Mouse (Mus musculus) heart, postnatal 0 days (tissue): ENCODE results near the gene Zic1. TPM values are rescaled to one million over a fixed set of nuclear protein-coding genes. Genes with fewer than 3 reads are reported as not detected.

ENCODE experiments used
- ATAC-seq: fragments of 200-750 bp; cut with Nextera tagmentation; 2 replicates; pipeline ENCODE4 v1.8.0; 2017; ENCODE audit warnings: low read depth, moderate number of reproducible peaks, moderate library complexity; ENCODE audit not compliant: insufficient read depth
- DNase-seq: peaks from one replicate; pipeline ENCODE4 v3.0.0-alpha.2; 2016; ENCODE audit warnings: low spot score
- H3K27ac ChIP-seq: fragments of 300-500 bp; sonication (generic); 2 replicates; pipeline ENCODE4 v1.5.1; 2014; ENCODE audit warnings: low read depth, mild to moderate bottlenecking
- H3K27me3 ChIP-seq: fragments of 300-500 bp; sonication (generic); 2 replicates; pipeline ENCODE4 v1.6.1; 2014; ENCODE audit warnings: low read length, mixed read lengths; ENCODE audit not compliant: control insufficient read depth, insufficient read depth
- H3K36me3 ChIP-seq: fragments of 300-500 bp; sonication (generic); replicated peaks from 2 replicates; pipeline ENCODE4 v1.6.1; 2014; ENCODE audit warnings: low read length, mixed read lengths; ENCODE audit not compliant: control insufficient read depth, insufficient read depth
- H3K4me1 ChIP-seq: fragments of 300-500 bp; sonication (generic); 2 replicates; pipeline ENCODE4 v1.6.1; 2014; ENCODE audit warnings: antibody characterized with exemption; ENCODE audit not compliant: control insufficient read depth, insufficient read depth
- H3K4me2 ChIP-seq: fragments of 300-500 bp; sonication (generic); 2 replicates; pipeline ENCODE4 v1.6.1; 2014; ENCODE audit warnings: low read depth, mild to moderate bottlenecking, low read length, moderate library complexity
- H3K4me3 ChIP-seq: fragments of 300-500 bp; sonication (generic); 2 replicates; pipeline ENCODE4 v1.5.1; 2014; ENCODE audit warnings: low read depth, low read length
- H3K9ac ChIP-seq: fragments of 300-500 bp; sonication (generic); replicated peaks from 2 replicates; pipeline ENCODE4 v1.6.1; 2014; ENCODE audit warnings: low read depth, low read length, mixed read lengths
- H3K9me3 ChIP-seq: fragments of 300-500 bp; sonication (generic); replicated peaks from 2 replicates; pipeline ENCODE4 v1.6.1; 2016; ENCODE audit warnings: low read length; ENCODE audit not compliant: control insufficient read depth
- CTCF ChIP-seq: IDR thresholded peaks from 2 replicates; pipeline ENCODE4 v1.5.1; 2016; ENCODE audit warnings: antibody characterized with exemption, control low read depth, low read depth
- EP300 ChIP-seq: IDR thresholded peaks from 2 replicates; pipeline ENCODE4 v1.6.1; 2016; ENCODE audit warnings: antibody characterized with exemption, low read depth
- WGBS: fragments of 180-500 bp; shearing (Covaris S2); extraction: QIAGEN DNeasy Blood & Tissue Kit; methylation state at CpG from one replicate; pipeline ENCODE4 v1.1.7; 2014; 5-methylcytosine and 5-hydroxymethylcytosine counted together
- polyA plus RNA-seq: library from polyadenylated mRNA; unstranded; fragments of >200 nt; fragmentation: Nextera tagmentation; extraction: Ambion mirVana; gene quantifications from 2 replicates; pipeline ENCODE4 v1.2.1, GENCODE M21; 2015
- total RNA-seq: library from RNA; depleted of rRNA; stranded (reverse); fragments of >200 nt; gene quantifications from 2 replicates; pipeline ENCODE4 v1.2.3, GENCODE M21; 2014; ENCODE audit warnings: low replicate concordance

Gene Zic1
- total and polyA plus RNA-seq, 2 experiments from 2014 or later, result not detected

- H3K9ac ChIP-seq, result no peak overlapping the region
- no peak overlapping the region for H3K4me3 ChIP-seq
- no peaks in the 10 kb centered on the region for H3K9me3 ChIP-seq
- no peaks in the 10 kb centered on the region for H3K4me1 ChIP-seq
- TF ChIP-seq EP300 (no peak), CTCF (no peak)
- ATAC-seq (no peak), DNase-seq (no peak)
- 11% methylated on average over 14 of the region's 14 CpGs for WGBS
- H3K27me3 ChIP-seq, result peaks cover 94% of the 10 kb centered on the region
- H3K27ac ChIP-seq, result no peak overlapping the region
- H3K4me2 ChIP-seq, result no peak overlapping the region
- H3K36me3 ChIP-seq, result no peaks in the 10 kb centered on the region
Observed at GRCm38 (mm10) chr9:91395066-91395772, 29.6 kb upstream of the Zic1 start.

- DNase-seq (no peak), ATAC-seq (no peak)
- Histone ChIP-seq H3K4me2 (no peak overlapping the region), H3K27me3 (peaks cover 94% of the 10 kb centered on the region), H3K4me3 (no peak overlapping the region), H3K9me3 (no peaks in the 10 kb centered on the region), H3K27ac (no peak overlapping the region), H3K36me3 (no peaks in the 10 kb centered on the region), H3K9ac (no peak overlapping the region), H3K4me1 (no peaks in the 10 kb centered on the region)
- TF ChIP-seq EP300, result no peak
- TF ChIP-seq CTCF, result no peak
- 4% methylated on average over 14 of the region's 14 CpGs for WGBS
Observed at GRCm38 (mm10) chr9:91394211-91394646, 28.6 kb upstream of the Zic1 start.

- no peak for TF ChIP-seq EP300
- no peak for TF ChIP-seq CTCF
- Histone ChIP-seq H3K4me1 (no peaks in the 10 kb centered on the region), H3K4me2 (no peak overlapping the region), H3K27ac (no peak overlapping the region), H3K4me3 (no peak overlapping the region), H3K27me3 (peaks cover 95% of the 10 kb centered on the region), H3K9ac (no peak overlapping the region), H3K36me3 (no peaks in the 10 kb centered on the region), H3K9me3 (no peaks in the 10 kb centered on the region)
- DNase-seq, result no peak
- ATAC-seq, result no peak
- WGBS, result 12% methylated on average over 8 of the region's 8 CpGs
Observed at GRCm38 (mm10) chr9:91393376-91394068, 27.9 kb upstream of the Zic1 start.

DNA sequence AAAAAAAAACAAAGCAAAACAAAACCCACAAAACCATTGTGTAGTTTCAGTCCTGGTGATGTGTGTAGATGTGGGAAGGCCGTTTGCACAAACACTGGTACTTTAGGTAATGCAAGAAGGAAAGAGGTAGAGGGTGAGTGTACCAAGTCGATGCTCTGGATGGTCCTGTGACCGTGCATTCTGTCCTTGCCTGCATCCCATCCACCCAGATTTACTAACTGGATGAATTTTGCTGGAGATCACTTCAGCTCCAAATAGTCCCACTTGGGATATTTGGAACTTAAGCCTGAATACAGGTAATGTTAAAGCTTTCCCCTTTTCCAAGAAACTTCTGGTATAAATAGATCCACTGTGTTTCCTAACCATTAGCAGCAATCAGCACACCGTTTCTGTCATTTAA is 22.6 kb upstream of the Zic1 start:
- TF ChIP-seq EP300 (no peak), CTCF (no peak)
- H3K36me3 ChIP-seq, result no peaks in the 10 kb centered on the region
- no peak for ATAC-seq
- no peak overlapping the region for H3K27ac ChIP-seq
- WGBS, result under 1% methylated on average over 4 of the region's 4 CpGs
- H3K9me3 ChIP-seq, result no peaks in the 10 kb centered on the region
- no peak overlapping the region for H3K9ac ChIP-seq
- no peak overlapping the region for H3K4me3 ChIP-seq
- H3K4me1 ChIP-seq, result no peaks in the 10 kb centered on the region
- DNase-seq, result no peak
- peaks cover 100% of the 10 kb centered on the region for H3K27me3 ChIP-seq
- no peak overlapping the region for H3K4me2 ChIP-seq

DNA sequence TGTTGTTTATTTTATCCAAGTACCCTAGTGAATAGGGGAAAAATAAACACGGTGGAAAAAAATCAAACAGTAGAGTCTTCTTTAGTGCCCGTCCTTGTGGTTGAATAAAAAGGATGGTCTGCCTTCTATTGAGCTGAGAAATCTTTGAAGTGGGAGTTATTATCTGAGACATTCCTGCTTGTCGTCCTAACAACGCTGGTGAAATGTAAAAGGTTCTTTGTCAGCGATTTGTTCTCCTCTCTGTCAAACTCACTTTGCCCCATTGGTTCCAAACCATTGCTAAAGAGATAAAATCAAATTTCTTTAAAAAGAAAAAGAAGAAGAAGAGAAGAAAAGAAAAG is 22.1 kb upstream of the Zic1 start:
- Histone ChIP-seq H3K36me3 (no peaks in the 10 kb centered on the region), H3K4me2 (no peak overlapping the region), H3K27ac (no peak overlapping the region), H3K4me3 (no peak overlapping the region), H3K27me3 (peaks cover 100% of the 10 kb centered on the region), H3K9ac (no peak overlapping the region), H3K9me3 (no peaks in the 10 kb centered on the region), H3K4me1 (no peaks in the 10 kb centered on the region)
- TF ChIP-seq EP300, result no peak
- no peak for TF ChIP-seq CTCF
- no peak for ATAC-seq
- DNase-seq, result no peak
- WGBS, result under 1% methylated on average over 5 of the region's 5 CpGs
